Mouse (Mus musculus): ENCODE measurements around the gene Spem2.
"Not testable (repeated sequence)": the region's sequence is repeated elsewhere in the genome, so short reads cannot be mapped to it uniquely, and the experiment has no call there.

The Spem2 gene

GRCm38 (mm10) chr11:69818365-69818764 lies at the start of gene Spem2:
Gene Spem2, minus strand, starts transcription at chr11:69818465.
- DNase-seq = no peak

DNA sequence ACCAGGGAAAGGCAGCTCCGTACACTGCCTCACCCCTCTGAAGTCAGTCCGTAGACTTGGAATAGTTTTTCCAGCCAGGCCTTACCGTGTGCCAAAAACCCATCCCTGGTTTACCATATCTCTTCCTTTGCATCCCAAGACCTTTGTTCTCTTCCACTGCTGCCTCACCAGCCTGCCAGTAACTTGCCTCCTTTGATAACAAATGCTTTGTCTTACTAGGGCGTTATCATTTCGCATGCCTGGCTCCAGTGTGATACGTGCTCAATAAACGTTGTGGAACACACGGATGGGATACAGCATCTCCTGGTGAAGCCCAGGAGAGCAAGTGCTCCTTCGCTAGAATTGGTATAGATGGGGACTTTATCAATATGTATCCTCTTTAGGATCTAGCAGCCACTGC lies 49.1 kb upstream of the Spem2 start:
- DNase-seq = no peak

DNA sequence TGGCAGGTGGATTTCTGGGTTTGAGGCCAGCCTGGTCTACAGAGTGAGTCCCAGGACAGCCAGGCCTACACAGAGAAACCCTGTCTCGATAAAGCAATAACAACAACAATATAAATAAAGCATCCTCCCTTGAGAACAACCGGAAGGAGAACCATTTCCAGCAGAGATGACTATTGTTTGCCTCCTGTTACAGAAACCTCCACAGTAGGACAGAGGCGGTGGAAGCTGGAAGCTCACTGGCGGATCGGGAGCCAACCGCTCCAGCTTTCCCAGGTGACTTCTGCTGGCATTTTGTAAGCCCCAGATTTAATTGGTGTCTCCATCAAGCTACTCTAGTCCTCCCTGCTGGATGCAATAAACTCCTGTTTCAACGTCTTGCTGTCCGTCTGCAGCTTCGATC lies 47.3 kb upstream of the Spem2 start:
- DNase-seq = no peak

GRCm38 (mm10) chr11:69864138-69864860 lies 46.0 kb upstream of the Spem2 start:
- no peak for DNase-seq

DNA sequence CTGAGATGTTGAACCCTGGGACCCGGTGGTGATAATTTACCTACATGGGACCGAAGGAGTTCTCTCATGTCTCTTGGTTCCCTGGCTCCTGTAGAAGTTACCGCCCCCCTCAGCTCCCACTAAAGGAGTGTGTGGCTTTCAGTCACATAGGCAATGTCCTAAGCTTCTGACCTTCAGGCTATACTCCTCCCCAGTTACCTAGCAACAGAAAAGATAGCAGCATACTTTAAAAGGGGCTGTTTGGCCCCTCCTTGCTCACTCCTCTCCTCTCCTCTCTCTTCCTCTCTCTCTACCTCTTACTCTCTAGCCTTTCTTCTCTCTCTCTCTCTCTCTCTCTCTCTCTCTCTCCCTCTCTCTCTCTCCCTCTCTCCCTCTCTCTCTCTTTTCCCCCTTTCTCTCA lies 45.5 kb upstream of the Spem2 start:
- not testable (repeated sequence) for DNase-seq

DNA sequence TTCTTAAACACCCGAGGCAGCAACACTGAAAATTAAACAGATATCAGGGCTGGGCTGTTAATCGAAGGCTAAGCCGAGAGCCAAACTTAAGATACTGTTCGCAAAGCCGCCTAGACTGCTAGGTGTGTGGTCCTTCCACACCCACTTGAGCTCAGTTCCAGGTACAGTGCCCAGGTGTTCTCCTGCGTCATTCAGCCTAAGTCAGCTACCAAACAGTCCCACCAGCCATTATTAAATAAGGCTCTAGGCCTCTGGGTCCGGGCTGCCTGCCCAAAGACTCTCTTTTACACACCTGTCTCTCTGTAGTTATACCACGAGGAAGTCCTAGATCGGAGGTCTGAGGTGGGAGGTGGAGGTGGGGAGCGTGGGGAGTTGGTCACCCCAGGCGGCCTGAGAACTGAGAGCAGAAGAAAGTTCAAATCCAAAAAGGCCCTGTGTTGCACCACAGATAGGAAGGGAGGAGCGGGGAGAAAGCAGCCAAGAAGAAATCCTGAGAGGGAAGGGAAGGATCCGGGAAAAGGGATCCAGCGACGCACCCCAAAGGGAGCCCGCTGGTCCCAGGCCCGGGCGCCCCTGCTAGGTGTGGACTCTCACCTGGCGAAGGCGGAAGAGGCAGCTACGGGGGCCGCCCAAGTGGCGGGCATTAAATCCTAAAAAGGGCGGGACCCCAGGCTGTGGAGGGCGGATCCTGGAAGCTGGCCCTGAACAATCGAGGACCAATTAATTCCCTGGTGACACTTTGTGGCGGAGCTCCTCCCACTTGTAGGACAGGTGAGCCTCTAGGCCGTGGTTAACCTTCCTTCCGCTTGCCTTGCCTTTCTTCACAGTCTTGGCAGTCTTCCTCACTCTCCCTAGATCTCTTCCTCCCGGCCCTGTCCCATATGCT lies 40.1 kb upstream of the Spem2 start, which contains the start of gene Tnk1:
TSS of gene Tnk1 (minus strand) at position 618 of the 886 bp plus-strand sequence.
- no peak for DNase-seq

- peak; percentile 63 for DNase-seq
Measured at GRCm38 (mm10) chr11:69855347-69855746, 37.1 kb upstream of the Spem2 start.

- no peak for DNase-seq
Measured at GRCm38 (mm10) chr11:69854680-69855079, 36.4 kb upstream of the Spem2 start.

- no peak for DNase-seq
Measured at GRCm38 (mm10) chr11:69853994-69854393, 35.7 kb upstream of the Spem2 start.

DNA sequence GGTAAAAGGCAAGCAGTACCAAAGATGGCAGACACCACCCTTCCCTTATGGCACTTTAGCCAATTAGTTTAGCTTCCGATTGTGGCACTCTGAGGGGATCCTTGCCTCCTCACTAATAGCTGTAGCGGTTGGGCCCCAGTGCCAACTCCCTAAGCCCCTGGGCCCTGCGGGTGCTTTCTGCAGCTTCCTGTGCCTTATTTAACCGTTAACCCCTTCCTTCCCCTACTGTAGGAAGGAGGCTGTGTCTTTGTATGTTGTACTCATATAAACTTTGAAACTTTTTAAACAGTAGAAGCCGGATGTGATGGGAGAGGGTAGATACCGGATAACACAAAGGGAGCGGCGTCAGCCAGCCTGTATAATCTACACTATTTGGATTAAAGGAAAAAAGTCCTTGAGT lies 32.5 kb upstream of the Spem2 start:
- DNase-seq = no peak

DNA sequence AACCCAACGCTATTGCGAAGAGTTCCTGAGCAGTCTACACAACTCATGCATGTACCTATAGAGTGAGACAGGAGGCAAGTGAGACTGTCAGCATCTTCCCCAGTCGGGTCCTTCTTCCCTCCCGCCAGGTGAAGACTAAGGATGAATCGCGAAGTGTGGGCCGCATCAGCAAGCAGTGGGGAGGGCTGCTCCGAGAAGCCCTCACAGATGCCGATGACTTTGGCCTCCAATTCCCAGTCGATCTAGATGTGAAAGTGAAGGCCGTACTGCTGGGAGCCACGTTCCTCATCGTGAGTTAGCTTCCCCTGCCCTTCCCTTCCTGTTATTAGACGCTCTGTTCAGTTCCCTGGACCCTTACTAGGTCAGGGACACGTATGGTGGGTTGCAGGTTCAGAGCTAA lies 31.6 kb upstream of the Spem2 start:
- no peak for DNase-seq

DNA sequence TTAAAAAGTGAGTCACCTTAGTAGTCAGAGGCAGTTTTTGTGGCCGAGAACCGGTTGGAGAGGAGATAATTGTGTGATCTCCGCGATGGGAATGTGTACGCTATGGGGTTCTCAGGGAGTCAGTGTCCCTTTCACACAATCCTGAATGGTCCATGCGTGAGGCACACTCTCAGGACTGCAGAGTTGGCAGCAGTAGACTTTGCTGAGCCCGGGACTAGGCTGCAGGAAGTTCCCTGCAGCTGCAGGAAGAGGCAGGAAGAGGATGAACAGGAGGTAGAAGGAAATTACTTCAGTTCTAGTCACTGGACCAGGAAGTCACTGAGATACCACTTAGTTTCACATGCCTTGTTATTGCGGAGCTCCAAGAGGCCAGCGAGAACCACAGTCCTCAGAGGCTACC lies 30.9 kb upstream of the Spem2 start:
- DNase-seq = peak; percentile 15

- DNase-seq = peak; percentile 86
Measured at GRCm38 (mm10) chr11:69848021-69848420, 29.8 kb upstream of the Spem2 start.

GRCm38 (mm10) chr11:69846738-69847688 lies 28.7 kb upstream of the Spem2 start:
- DNase-seq = peak; percentile 62

DNA sequence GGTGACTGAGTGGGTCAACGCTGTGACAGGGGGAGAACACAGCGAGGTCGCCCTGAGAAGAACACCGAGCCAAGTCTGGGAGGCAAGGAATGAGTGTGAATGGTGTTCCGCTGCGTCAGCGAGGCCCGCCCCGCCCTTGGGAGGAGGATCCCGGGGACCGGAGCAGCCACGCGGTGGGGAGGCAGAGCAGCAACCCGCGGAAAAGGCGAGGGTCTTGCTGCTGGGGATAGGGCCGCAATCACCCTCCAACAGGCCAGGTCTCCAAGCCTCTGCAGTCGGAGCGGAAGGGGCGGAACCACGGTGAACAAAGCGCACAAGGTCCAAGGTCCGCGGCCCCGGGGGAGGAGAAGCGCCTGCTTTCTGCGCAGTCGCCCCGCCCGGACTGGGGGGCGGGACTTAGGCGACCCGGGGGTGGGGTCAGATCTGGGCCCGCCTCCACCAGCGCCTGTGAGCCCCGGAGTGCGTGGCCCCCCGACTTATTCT lies 28.0 kb upstream of the Spem2 start, which contains the start of gene Plscr3:
TSS of gene Plscr3 (plus strand) at position 179 of the 483 bp plus-strand sequence.
- DNase-seq = peak; percentile 93

GRCm38 (mm10) chr11:69838714-69839104 lies 20.4 kb upstream of the Spem2 start:
- DNase-seq = no peak

DNA sequence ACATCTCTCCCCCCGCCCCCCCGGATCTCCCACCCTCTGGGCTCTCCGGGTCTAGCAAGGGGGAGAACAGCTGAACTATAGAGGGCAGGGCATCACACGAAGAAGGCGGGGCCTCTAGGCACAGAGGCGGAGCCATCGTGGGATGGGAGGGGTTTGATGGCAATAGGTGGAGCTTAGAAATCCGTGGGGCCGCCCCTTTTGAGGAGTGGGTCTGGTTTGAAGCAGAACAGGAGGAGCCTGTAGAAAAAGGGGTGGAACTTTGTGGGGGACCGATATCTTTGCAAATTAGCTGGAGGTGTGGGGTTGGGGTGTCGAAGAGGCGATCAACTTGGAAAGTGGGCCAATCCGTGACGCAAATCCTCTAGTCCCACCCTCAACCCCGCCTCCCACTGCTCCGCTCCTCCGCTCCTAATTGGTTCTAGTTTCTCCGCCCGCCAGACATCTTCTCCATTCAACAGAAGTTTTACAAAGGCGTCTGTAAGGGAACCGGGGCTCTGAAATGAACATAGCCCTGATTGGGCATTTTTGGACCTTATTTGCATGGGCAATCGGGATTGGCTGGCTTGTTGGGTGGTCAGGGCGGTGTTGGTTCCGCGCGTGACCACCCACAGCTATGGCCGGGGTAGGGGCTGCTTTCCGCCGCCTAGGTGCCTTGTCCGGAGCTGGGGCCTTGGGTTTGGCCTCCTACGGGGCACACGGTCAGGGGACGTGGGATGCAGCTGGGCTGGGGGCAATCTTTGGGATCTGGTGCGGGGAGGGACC lies 19.9 kb upstream of the Spem2 start, which contains the start of gene Tmem256:
TSS of gene Tmem256 (plus strand) at position 563 of the 762 bp plus-strand sequence.
- DNase-seq = peak; percentile 98

DNA sequence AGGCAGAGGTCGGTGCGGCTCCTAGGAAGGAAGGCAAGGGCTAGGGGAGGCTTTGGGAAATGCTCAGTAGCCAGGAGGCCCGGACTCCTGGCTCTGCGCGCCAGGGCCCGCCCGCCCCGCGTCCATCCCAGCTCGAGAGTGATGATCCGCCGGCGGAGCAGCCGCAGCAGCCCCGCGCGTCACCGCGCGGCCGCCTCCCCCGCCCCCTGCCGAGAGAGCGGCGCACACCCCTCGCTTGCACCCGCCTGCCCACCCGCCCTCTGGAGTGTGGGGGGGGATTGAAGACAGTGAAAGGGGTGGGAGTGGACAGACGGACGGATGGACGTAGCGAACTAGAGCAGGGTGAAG lies 19.3 kb upstream of the Spem2 start, which contains the start of gene Nlgn2:
TSS of gene Nlgn2 (minus strand) at position 181 of the 348 bp plus-strand sequence.
- no peak for DNase-seq

GRCm38 (mm10) chr11:69836703-69837576 lies 18.7 kb upstream of the Spem2 start:
- DNase-seq = peak; percentile 84

DNA sequence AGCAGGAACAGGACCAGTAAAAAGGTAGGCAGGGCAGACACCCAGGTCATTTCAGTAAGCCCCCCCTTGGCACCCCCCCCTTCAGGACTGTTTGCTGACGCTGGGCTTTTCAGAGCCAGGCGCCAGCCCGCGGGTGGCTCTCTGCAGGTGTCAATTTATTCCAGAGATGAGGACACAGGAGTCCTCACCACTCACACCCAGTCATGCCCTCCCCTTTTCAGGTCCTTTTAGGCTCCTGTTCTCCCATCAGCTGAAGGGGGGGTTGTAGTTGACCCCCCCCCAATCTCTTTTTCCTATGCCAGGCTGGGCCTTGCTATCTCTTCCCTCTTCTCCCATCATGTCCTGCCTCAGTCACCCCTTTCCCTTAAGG lies 17.7 kb upstream of the Spem2 start:
- peak; percentile 71 for DNase-seq
